Mouse (Mus musculus): ENCODE measurements around the gene Mecom.

Mecom gene

GRCm38 (mm10) chr3:30207431-30207830 lies 340.4 kb downstream of the Mecom start:
- no peak for DNase-seq (ENCODE audit: low spot score in 2 of 2)

- no peak for DNase-seq (ENCODE audit: low spot score in 2 of 2)
Observed at GRCm38 (mm10) chr3:30206123-30206522, 341.7 kb downstream of the Mecom start.

GRCm38 (mm10) chr3:30203764-30204163 lies 344.0 kb downstream of the Mecom start:
- no peak for DNase-seq (ENCODE audit: low spot score in 2 of 2)

- no peak for DNase-seq (ENCODE audit: low spot score in 2 of 2)
Observed at GRCm38 (mm10) chr3:30198854-30199253, 349.0 kb downstream of the Mecom start.

GRCm38 (mm10) chr3:30198227-30198626 lies 349.6 kb downstream of the Mecom start:
- no peak for DNase-seq (ENCODE audit: low spot score in 2 of 2)

- DNase-seq (ENCODE audit: low spot score in 2 of 2) = no peak
Observed at GRCm38 (mm10) chr3:30195186-30195585, 352.6 kb downstream of the Mecom start.

GRCm38 (mm10) chr3:30192294-30193007 lies 355.4 kb downstream of the Mecom start:
- no peak for DNase-seq (ENCODE audit: low spot score in 2 of 2)

GRCm38 (mm10) chr3:30189325-30189724 lies 358.5 kb downstream of the Mecom start:
- DNase-seq (ENCODE audit: low spot score in 2 of 2) = no peak

GRCm38 (mm10) chr3:30187812-30188469 lies 359.9 kb downstream of the Mecom start:
- DNase-seq (ENCODE audit: low spot score in 2 of 2) = no peak

GRCm38 (mm10) chr3:30181807-30182481 lies 365.9 kb downstream of the Mecom start:
- DNase-seq (ENCODE audit: low spot score in 2 of 2) = no peak

GRCm38 (mm10) chr3:30176615-30177014 lies 371.2 kb downstream of the Mecom start:
- DNase-seq (ENCODE audit: low spot score in 2 of 2) = no peak

- DNase-seq (ENCODE audit: low spot score in 2 of 2) = no peak
Observed at GRCm38 (mm10) chr3:30173812-30174211, 374.0 kb downstream of the Mecom start.

GRCm38 (mm10) chr3:30168396-30169186 lies 379.2 kb downstream of the Mecom start:
- DNase-seq (ENCODE audit: low spot score in 2 of 2) = no peak

- DNase-seq (ENCODE audit: low spot score in 2 of 2) = no peak
Observed at GRCm38 (mm10) chr3:30167027-30167426, 380.8 kb downstream of the Mecom start.

GRCm38 (mm10) chr3:30164834-30165233 lies 383.0 kb downstream of the Mecom start:
- DNase-seq (ENCODE audit: low spot score in 2 of 2) = no peak

GRCm38 (mm10) chr3:30163390-30163789 lies 384.4 kb downstream of the Mecom start:
- DNase-seq (ENCODE audit: low spot score in 2 of 2) = no peak

- DNase-seq (ENCODE audit: low spot score in 2 of 2) = no peak
Observed at GRCm38 (mm10) chr3:30160961-30161670, 386.7 kb downstream of the Mecom start.

GRCm38 (mm10) chr3:30160346-30160745 lies 387.5 kb downstream of the Mecom start:
- DNase-seq (ENCODE audit: low spot score in 2 of 2) = no peak

- DNase-seq (ENCODE audit: low spot score in 2 of 2) = no peak
Observed at GRCm38 (mm10) chr3:30157128-30157670, 390.6 kb downstream of the Mecom start.

- DNase-seq (ENCODE audit: low spot score in 2 of 2) = no peak
Observed at GRCm38 (mm10) chr3:30154390-30154789, 393.4 kb downstream of the Mecom start.

- DNase-seq (ENCODE audit: low spot score in 2 of 2) = no peak
Observed at GRCm38 (mm10) chr3:30153923-30154331, 393.9 kb downstream of the Mecom start.
